Mouse (Mus musculus): Measurements from ENCODE around the gene Zmym3.

The Zmym3 gene

GRCm38 (mm10) chrX:101420700-101421095, at the start of gene Zmym3:
TSS of gene Zmym3 (minus strand) at chrX:101420849.
- DNase-seq (ENCODE audit: low read depth, low spot score) = no peak

DNA sequence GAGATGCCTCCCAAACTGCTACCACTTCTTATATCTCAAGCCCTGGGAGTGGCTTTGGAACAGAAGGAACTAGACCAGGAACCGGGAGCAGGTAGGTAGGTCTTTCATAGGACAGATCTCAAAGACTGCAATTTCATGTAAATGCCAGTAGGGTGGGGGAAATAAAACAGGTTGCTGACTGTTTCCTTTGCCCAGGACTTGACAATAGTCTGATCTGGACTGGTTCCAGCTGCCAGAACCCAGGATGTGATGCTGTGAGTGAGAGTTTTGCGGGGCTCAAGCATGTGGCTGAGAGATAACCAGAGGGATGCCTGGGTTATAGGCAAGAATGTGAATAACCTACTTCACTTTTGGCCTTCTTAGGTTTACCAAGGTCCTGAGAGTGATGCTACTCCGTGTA, 30.9 kb upstream of the Zmym3 start:
- DNase-seq (ENCODE audit: low read depth, low spot score) = no peak

DNA sequence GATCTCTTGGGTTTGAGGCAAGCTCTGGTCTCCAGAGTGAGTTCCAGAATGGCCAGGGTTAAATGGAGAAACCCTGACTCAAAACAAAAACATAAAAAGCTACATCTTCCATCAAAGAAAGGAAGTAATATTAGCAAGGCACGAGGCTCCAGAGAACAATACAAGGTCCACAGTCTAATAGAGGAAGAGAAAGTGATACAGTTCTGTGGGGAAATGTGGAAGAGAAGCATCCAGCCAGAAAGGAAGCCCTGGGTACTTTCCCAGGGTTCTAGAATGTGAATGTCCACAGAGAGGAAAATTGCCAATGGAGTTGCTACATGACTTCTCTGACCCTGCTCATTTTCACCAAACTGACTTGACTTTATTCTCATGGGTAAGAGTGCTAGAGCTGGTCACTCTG, 30.5 kb upstream of the Zmym3 start:
- DNase-seq (ENCODE audit: low read depth, low spot score) = no peak

- DNase-seq (ENCODE audit: low read depth, low spot score) = no peak
These were observed 28.3 kb upstream of the Zmym3 start, which contains the start of gene Itgb1bp2 for GRCm38 (mm10) chrX:101448886-101449475. TSS of gene Itgb1bp2 (plus strand) at chrX:101449088.

- no peak for DNase-seq (ENCODE audit: low read depth, low spot score)
These were observed 9.3 kb upstream of the Zmym3 start for GRCm38 (mm10) chrX:101429976-101430375.

DNA sequence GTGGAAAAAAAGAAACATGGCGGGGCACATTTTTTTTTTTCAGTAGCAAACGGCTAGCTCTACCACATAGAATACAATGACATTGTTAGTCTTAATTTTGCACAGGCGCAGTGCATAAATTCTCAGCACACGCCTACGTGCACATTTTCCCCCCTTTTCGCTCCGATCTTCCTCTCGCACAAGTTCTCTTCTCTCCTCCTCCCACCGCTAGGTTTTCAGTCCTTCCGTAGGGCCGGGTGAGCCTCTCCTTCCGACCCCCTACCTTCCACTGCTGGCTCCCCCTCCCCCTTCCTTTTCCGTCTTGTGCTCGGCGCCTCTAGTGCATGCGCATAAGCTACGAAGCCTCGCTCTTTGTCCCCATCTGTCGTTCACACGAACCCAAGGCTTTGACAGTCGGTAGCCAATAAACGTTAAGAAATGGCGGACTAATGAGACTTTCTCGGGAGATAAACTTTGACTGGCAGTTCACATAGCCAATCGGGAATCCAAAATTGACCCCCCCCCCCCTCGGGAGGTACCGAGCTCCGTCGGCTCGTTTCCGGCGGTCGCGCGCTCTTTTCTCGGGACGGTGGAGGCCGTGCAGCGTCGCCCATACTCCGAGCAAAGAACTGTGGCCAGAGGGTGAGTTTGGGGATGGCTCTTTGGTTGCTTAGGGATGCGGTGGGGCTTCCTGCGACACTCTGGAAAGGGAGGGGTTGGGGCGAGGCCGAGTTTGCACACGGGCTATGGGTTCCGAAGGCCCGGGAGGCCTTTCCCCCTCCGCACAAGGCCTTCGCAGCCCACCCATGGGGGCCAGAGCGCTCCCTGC, 8.7 kb upstream of the Zmym3 start, which contains the start of gene Nono:
Gene Nono, plus strand, starts transcription at position 177 of the 808 bp plus-strand sequence.
- DNase-seq (ENCODE audit: low read depth, low spot score) = peak; percentile 90

- DNase-seq (ENCODE audit: low read depth, low spot score) = no peak
These were observed 8.1 kb upstream of the Zmym3 start for GRCm38 (mm10) chrX:101428785-101429141.

- DNase-seq (ENCODE audit: low read depth, low spot score) = no peak
These were observed 7.1 kb upstream of the Zmym3 start for GRCm38 (mm10) chrX:101427774-101428173.

DNA sequence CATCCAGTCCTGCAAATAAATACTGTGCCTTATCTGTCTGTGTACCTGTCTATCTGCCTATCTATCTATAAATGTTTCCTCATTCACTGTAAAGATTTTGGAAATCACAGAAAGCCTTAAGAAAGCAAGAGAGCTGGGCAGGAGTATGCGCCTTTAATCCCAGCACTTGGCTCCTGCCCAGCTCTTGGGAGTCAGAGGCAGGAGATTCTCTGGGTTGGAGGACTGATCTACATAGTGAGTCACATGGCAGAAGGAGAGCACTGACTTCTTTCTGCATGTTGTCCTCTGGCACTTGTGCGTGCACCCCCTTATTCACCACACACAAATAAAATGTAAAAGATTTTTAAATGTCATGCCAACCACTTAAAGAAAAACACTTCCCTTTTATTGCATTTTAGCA, 2.8 kb upstream of the Zmym3 start:
- no peak for DNase-seq (ENCODE audit: low read depth, low spot score)

GRCm38 (mm10) chrX:101419725-101420699, 637 bp downstream of the Zmym3 start:
- DNase-seq (ENCODE audit: low read depth, low spot score) = peak; percentile 61

GRCm38 (mm10) chrX:101418946-101419724, 1.5 kb downstream of the Zmym3 start:
- no peak for DNase-seq (ENCODE audit: low read depth, low spot score)

- no peak for DNase-seq (ENCODE audit: low read depth, low spot score)
These were observed 24.2 kb downstream of the Zmym3 start for GRCm38 (mm10) chrX:101396459-101396858.

GRCm38 (mm10) chrX:101394341-101394740, 26.3 kb downstream of the Zmym3 start:
- no peak for DNase-seq (ENCODE audit: low read depth, low spot score)

- DNase-seq (ENCODE audit: low read depth, low spot score) = no peak
These were observed 31.6 kb downstream of the Zmym3 start for GRCm38 (mm10) chrX:101388866-101389537.

DNA sequence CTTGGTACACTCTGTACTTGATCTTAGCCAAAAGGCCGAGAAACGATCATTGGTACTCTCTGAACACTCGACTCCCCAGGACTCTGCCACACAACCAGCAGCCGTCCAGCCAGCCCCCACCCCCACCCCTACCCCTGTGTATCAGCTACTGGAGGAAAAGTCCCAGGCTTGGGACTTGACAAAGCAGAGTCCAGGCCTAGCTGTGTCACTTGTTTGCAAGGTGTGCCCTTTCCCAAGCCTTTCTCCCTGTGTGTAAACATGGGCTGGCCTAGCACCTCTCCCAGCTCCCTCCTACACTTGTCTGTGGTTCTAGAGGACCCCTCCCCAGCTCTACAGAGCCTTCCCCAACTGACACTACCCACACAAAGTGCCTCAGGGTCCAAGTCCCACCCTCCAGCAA, 34.4 kb downstream of the Zmym3 start:
- no peak for DNase-seq (ENCODE audit: low read depth, low spot score)

DNA sequence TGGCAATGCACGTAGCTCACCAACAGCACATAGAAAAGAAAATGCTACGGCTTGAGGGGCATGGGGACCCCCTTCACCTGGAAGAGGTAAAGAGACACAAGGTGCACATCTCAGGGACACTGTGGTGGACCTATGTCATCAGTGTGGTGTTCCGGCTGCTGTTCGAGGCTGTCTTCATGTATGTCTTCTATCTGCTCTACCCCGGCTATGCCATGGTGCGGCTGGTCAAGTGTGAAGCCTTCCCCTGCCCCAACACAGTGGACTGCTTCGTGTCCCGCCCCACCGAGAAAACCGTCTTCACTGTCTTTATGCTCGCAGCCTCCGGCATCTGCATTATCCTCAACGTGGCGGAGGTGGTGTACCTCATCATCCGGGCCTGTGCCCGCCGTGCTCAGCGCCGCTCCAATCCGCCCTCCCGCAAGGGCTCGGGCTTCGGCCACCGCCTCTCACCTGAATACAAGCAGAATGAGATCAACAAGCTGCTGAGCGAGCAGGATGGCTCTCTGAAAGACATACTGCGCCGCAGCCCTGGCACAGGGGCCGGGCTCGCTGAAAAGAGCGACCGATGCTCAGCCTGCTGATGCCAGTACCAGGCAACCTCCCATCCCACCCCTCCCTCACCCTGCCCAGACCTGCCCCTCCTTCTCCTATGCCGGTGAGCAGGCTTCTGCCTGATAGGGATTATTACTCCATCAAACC, 36.1 kb downstream of the Zmym3 start:
- no peak for DNase-seq (ENCODE audit: low read depth, low spot score)

- DNase-seq (ENCODE audit: low read depth, low spot score) = no peak
These were observed 37.2 kb downstream of the Zmym3 start for GRCm38 (mm10) chrX:101383455-101383854.

DNA sequence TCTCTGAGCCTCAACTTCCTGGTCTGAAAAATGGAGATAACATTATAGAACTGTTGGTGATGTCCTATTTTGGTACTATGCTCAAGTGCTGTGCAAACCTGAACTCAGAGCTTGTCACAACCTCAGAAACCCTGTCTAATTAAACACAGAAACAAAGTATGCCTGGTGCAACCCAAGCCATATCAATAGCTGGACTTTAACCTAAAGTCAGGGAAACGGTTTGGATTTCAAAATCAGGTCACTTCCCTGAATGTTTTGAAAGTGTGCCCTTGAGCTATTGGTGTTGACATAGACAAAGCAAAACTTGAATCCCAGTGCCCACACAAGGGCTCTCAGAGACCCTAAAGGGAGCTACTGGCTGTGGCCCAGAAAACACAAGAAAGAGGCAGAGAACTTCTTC, 40.9 kb downstream of the Zmym3 start:
- DNase-seq (ENCODE audit: low read depth, low spot score) = no peak

GRCm38 (mm10) chrX:101377076-101377475, 43.6 kb downstream of the Zmym3 start:
- no peak for DNase-seq (ENCODE audit: low read depth, low spot score)
